Mouse (Mus musculus) G1E (cell line): ENCODE measurements around the gene Lhfpl2. TPM values are rescaled to one million over a fixed set of nuclear protein-coding genes. Genes with fewer than 3 reads are reported as not detected.
"Not testable (repeated sequence)": the region's sequence is repeated elsewhere in the genome, so short reads cannot be mapped to it uniquely, and the experiment has no call there.

ENCODE experiments used
- ATAC-seq: 2 replicates; pipeline ENCODE4 v1.8.0; 2016; ENCODE audit warnings: mild to moderate bottlenecking; ENCODE audit not compliant: insufficient number of reproducible peaks, poor library complexity, low FRiP score, severe bottlenecking; ENCODE audit errors: extremely low read depth
- DNase-seq: peaks from one replicate; pipeline ENCODE4 v3.0.0; 2012; ENCODE audit warnings: low spot score
- H3K27me3 ChIP-seq: 2 replicates; pipeline ENCODE4 v1.6.1; 2012; ENCODE audit warnings: mild to moderate bottlenecking, low read length, inconsistent platforms; ENCODE audit not compliant: insufficient read depth
- H3K36me3 ChIP-seq: replicated peaks from 2 replicates; pipeline ENCODE3; 2012; ENCODE audit warnings: mild to moderate bottlenecking, inconsistent platforms
- H3K4me1 ChIP-seq: 2 replicates; pipeline ENCODE4 v1.6.1; 2012; ENCODE audit warnings: low read depth, low read length, inconsistent platforms, mixed read lengths; ENCODE audit not compliant: insufficient read depth
- H3K4me3 ChIP-seq: 2 replicates; pipeline ENCODE4 v1.5.1; 2012; ENCODE audit warnings: low read depth, mild to moderate bottlenecking, inconsistent platforms, low read length, moderate library complexity, mixed read lengths
- H3K9me3 ChIP-seq: replicated peaks from 2 replicates; pipeline ENCODE4 v1.6.1; 2012; ENCODE audit warnings: inconsistent platforms
- CTCF ChIP-seq: IDR thresholded peaks from 2 replicates; pipeline ENCODE4 v1.5.1; 2012; ENCODE audit warnings: low read depth, low read length, inconsistent platforms, mixed read lengths
- GATA1 ChIP-seq: IDR thresholded peaks from 2 replicates; pipeline ENCODE4 v1.6.1; 2012; ENCODE audit warnings: borderline replicate concordance, low read length, inconsistent platforms, mixed read lengths
- GATA2 ChIP-seq: IDR thresholded peaks from 2 replicates; pipeline ENCODE4 v1.6.1; 2012; ENCODE audit warnings: low read depth, low read length, inconsistent platforms, borderline replicate concordance
- POLR2AphosphoS5 ChIP-seq: IDR thresholded peaks from 2 replicates; pipeline ENCODE4 v1.6.1; 2012; ENCODE audit warnings: low read depth, low read length, inconsistent platforms; ENCODE audit not compliant: insufficient replicate concordance
- TAL1 ChIP-seq: conservative IDR thresholded peaks from 2 replicates; pipeline ENCODE4 v1.6.1; 2012; ENCODE audit warnings: low read depth, low read length, inconsistent platforms, mixed read lengths
- polyA plus RNA-seq: library from polyadenylated mRNA; stranded (reverse); fragments of >175 nt; gene quantifications from 2 replicates; pipeline ENCODE4 v1.2.3, GENCODE M21; 2012
- total RNA-seq, 2 experiments: library from RNA; stranded (forward) in 1 of 2; stranded (reverse) in 1 of 2; fragments of 200-1000 nt in 1 of 2; fragments of >200 nt in 1 of 2; fragmentation: Nextera tagmentation in 1 of 2; gene quantifications; 2 replicates each; pipeline ENCODE4 v1.2.3; 2014 to 2017

Gene Lhfpl2
- not detected in 2 replicates for total RNA-seq (2014; fragmentation: Nextera tagmentation)
- total RNA-seq (2017) = 0.16 and 0.46 TPM in 2 replicates
- not detected in 2 replicates for polyA plus RNA-seq

DNA sequence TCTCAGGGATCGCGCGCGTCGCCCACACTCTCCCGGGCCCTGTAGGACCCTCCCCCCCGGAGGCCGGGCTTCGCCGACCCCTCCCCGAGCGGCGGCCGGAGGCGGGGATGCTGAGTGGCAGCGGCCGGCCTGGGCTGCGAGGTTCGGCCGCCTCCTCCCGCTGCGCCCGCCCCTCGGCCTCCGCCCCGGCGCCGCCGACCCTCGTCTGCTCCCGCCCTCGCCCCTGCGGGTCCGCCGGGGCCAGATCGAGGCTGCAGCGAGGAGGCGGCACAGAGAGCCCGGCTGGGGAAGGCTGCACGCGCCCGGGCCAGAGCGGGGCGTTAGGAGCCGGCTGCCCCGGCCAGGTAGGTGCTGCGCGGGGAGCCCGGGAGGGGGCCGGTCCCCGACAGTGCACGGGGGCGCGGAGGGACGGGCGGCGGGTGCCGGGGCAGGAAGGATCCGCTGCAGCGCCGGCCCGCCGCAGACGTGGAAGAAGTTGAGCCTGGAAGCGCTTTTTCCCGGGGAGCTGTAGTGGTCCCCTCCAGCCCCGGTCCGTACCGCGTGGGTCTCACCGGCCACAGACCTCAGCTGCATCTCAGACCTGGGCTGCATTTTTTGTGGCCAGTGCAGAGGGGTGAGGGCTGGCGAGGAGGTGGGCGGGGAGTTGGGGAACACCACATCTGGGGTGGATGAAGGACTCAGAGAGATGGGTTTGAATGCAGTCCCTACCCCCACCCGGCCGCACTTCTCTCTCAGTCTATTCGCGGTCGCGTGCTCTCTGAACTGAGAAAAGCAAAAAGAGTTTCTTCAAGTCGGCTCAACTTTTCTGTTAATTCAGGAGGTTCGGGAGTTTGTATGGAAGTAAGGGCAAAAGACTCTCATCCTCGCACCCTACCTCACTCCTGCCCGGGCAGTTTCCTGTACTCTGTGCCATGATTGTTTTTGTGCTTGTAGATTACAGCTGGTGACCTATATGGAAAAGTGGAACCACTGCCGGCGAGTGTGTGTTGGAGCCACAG is at the start of gene Lhfpl2:
TSS of gene Lhfpl2 (plus strand) at position 234 of the 998 bp plus-strand sequence.
- Histone ChIP-seq H3K36me3 (no peaks in the 10 kb centered on the region), H3K9me3 (no peaks in the 10 kb centered on the region), H3K4me3 (no peak within 1 kb of the TSS), H3K4me1 (no peaks in the 10 kb centered on the region), H3K27me3 (peaks cover 13% of the 10 kb centered on the region; the same call in 1 of the 2 replicates)
- ATAC-seq (no peak), DNase-seq (no peak)
- TF ChIP-seq CTCF (no peak), GATA1 (no peak), GATA2 (no peak), TAL1 (no peak), POLR2AphosphoS5 (no peak)

DNA sequence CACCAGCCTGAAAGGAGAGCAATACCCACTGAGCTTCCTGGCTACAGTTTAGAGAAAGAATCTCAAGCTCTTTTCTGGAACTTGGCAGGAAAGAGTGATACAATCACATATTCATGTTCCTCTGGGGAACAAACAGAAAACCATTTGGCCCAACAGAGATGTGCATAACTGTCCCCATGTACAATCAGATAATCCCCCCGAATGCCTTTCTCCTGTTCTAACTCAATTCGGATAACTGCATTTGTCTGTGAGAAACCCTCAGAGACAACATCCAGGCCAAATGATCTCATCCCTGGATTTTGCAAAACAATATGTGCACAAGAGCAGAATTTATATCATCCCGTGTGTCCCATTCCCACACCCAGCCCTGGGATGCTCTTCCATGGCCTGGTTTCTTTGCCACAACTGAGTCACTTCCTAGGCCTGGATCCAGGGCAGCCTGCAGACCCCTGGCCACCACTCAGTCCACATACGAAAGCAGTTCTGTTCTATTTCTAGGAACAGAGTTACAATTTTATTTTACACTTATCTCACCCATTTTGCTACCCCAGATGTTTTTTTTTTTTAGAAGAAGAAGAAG is 45.5 kb upstream of the Lhfpl2 start:
- Histone ChIP-seq H3K4me3 (no peak overlapping the region), H3K36me3 (no peaks in the 10 kb centered on the region), H3K27me3 (peaks cover 2% of the 10 kb centered on the region; the same call in 1 of the 2 replicates), H3K9me3 (no peaks in the 10 kb centered on the region), H3K4me1 (no peaks in the 10 kb centered on the region)
- TF ChIP-seq GATA1 (no peak), TAL1 (no peak), GATA2 (no peak)
- ATAC-seq (no peak), DNase-seq (no peak)

DNA sequence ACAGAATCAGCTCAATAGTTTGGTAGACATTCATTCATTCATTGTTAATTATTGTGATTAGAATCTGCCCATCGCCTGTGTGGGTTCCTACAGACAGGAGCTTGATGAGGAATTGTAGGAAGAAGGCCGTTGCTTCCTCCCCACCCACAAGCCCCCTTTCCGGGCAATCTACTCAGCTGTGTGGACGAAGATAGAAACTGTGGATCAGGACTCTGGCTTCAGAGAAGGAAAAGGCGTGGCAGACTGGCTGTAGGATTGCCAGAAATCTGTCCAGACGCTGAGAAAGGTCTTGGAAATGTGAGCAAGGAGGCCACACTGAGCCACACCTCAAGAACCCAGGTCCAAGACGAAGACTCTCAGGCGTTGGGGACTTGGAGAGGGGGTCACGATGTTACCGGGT is 43.6 kb upstream of the Lhfpl2 start:
- Histone ChIP-seq H3K27me3 (peaks cover 2% of the 10 kb centered on the region; the same call in 1 of the 2 replicates), H3K36me3 (no peaks in the 10 kb centered on the region), H3K4me3 (no peak overlapping the region), H3K4me1 (no peaks in the 10 kb centered on the region), H3K9me3 (no peaks in the 10 kb centered on the region)
- DNase-seq (no peak), ATAC-seq (no peak)
- TF ChIP-seq GATA1 (no peak), CTCF (no peak), TAL1 (no peak), POLR2AphosphoS5 (no peak), GATA2 (no peak)

DNA sequence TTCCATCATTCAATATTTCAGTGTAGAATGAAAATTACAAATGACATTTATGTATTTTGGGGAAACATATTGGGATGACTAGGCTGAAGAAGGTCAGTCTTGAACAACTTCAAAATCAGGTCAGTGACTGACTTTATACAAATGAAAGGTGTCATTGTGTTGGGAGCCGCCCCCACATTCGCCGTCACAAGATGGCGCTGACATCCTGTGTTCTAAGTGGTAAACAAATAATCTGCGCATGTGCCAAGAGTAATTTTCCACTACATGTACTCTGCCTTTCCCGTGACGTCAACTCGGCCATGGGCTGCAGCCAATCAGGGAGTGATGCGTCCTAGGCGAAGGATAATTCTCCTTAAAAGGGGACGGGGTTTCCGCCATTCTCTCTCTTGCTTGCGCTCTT is 33.0 kb upstream of the Lhfpl2 start:
- H3K4me1 ChIP-seq, ATAC-seq, H3K36me3 ChIP-seq, H3K9me3 ChIP-seq, H3K27me3 ChIP-seq, DNase-seq, H3K4me3 ChIP-seq: not testable (repeated sequence)

DNA sequence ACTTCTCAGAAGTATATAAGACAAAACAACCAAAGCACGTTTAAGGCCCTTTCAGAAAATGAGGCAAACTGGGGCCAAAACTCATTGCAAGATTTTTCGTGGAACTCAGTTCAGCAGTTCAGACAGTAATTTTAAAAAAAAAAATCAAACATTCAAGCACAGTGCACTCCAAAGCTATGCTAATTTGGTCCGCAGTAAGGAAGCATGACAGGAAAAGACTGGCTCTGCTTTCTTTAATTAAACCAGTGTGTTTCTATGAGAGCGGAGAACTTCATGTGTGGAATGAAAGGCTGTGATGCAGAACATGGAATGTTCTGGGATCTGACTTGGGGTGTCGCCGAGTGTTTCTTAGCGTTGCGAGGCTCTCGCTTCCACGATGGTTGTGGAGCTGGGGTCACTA is 28.4 kb upstream of the Lhfpl2 start:
- no peak for DNase-seq
- H3K4me1 ChIP-seq = no peaks in the 10 kb centered on the region
- TF ChIP-seq GATA2 (no peak), CTCF (no peak), TAL1 (no peak), GATA1 (no peak), POLR2AphosphoS5 (no peak)
- no peaks in the 10 kb centered on the region for H3K36me3 ChIP-seq
- H3K4me3 ChIP-seq = no peak overlapping the region
- no peaks in the 10 kb centered on the region for H3K27me3 ChIP-seq
- H3K9me3 ChIP-seq = no peaks in the 10 kb centered on the region
- ATAC-seq = no peak

DNA sequence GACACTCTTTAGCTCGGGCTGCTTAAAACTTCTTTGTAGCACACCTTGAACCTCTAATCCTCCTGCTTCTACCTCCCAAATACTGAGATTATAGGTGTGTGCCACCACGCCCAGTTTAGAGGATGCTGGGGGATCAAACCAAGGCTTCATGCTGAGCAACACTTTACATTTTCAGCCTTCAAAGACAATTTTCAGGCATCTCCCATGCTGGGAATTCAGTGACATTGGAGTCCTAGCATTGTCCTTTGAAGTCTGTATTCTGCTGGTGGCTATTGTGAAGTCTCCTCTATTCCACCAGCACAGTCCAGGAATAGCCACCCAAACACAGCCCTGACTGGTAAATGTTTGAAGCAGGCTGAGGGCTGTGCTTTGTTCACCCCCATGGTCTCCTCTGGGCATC is 27.0 kb upstream of the Lhfpl2 start:
- TF ChIP-seq POLR2AphosphoS5 (no peak), GATA1 (no peak), GATA2 (no peak), CTCF (no peak), TAL1 (no peak)
- H3K4me3 ChIP-seq = no peak overlapping the region
- H3K27me3 ChIP-seq = no peaks in the 10 kb centered on the region
- DNase-seq = no peak
- no peak for ATAC-seq
- no peaks in the 10 kb centered on the region for H3K36me3 ChIP-seq
- H3K4me1 ChIP-seq = no peaks in the 10 kb centered on the region
- no peaks in the 10 kb centered on the region for H3K9me3 ChIP-seq
